Mouse (Mus musculus): ENCODE data around the gene Fmnl3. TPM values are rescaled to one million over a fixed set of nuclear protein-coding genes. Genes with fewer than 3 reads are reported as not detected.

The Fmnl3 gene
- total and polyA plus RNA-seq, 3 experiments: 0.04 to 0.06 TPM; not detected in 1

DNA sequence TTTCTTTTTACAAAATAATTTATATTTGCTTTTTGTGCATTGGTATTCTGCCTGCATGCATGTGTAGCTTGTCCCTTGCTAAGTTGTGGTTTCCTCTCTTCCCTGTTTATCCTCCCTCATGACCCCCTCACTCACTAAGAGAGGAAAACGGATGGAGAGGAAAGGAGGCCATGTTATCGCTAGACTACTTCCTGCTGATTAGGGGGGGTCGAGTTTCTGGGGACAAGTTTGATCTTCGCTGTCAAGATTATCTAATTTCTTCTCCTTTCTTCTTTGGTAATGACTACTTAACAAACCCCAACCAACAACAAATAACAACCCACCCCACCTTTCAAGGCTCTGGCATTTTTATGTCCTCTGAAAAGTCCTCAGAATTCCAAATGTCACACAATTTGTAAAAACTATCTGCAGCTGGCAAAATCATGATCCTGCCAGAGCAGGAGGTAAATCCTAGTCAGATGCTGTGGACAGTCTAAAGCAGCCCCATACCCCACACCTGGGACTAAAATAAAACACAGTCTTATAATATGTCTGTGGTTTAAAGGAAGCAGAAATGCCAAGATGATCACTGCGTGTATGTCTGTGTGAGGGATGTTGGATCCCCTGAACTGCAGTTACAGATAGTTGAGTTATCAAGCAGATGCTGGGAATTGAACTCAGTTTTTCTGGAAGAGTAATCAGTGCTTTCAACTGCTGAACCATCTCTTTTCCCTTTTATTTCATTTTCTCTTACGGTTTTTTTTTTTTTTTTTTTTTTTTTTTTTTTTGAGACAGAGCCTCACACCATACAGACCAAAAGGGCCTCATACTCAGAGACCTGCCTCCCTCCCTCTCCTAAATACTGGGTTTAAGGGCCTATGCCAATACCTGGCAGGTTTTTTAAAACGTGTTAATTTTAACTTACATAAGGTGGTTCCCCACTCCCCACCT, 20.5 kb upstream of the Fmnl3 start:
- Histone ChIP-seq H3K9ac (ENCODE audit: control insufficient read depth, low read depth, low read length, poor library complexity, severe bottlenecking) (peak overlapping the region; percentile 41), H3K9me3 (replicated peaks; ENCODE audit: insufficient read depth, low read length) (no peaks in the 10 kb centered on the region), H3K79me2 (ENCODE audit: control insufficient read depth, insufficient read depth, low read length, poor library complexity) (peaks cover 29% of the 10 kb centered on the region), H3K4me1 (ENCODE audit: control insufficient read depth in 1 of 2, insufficient read depth in 2 of 2, low read length in 2 of 2) (peaks cover 19 to 40% of the 10 kb centered on the region in 2 experiments), H3K27me3 (ENCODE audit: control insufficient read depth in 1 of 2, insufficient read depth in 2 of 2, low read length in 2 of 2) (no peaks in the 10 kb centered on the region), H3K4me3 (ENCODE audit: control insufficient read depth in 1 of 2, insufficient read depth in 1 of 2, low read depth in 2 of 2, low read length in 2 of 2) (peak overlapping the region; percentile 7 to 12; a peak in 3 of 4 replicates), H3K27ac (ENCODE audit: control insufficient read depth, low read depth, low read length) (peak overlapping the region; percentile 74), H3K36me3 (ENCODE audit: control insufficient read depth in 1 of 2, insufficient read depth in 2 of 2, low read length in 2 of 2) (peaks cover 0 to 42% of the 10 kb centered on the region in 2 experiments; a peak in 2 of 4 replicates)
- peak; percentile 65 for DNase-seq (ENCODE audit: low read depth, low spot score)
- TF ChIP-seq TAL1 (IDR thresholded peaks at IDR 0.05; ENCODE audit: low read length) (no peak), MXI1 (IDR thresholded peaks at IDR 0.05; ENCODE audit: low read depth, low read length) (no peak), CHD1 (IDR thresholded peaks at IDR 0.05; ENCODE audit: low read depth, low read length) (peak; percentile 56; the same call in 1 of the 2 replicates), CTCF (IDR thresholded peaks at IDR 0.05 in 2 of 3, conservative IDR thresholded peaks at IDR 0.05 in 1 of 3; ENCODE audit: control insufficient read depth in 1 of 3, insufficient read depth in 1 of 3, low read depth in 2 of 3, low read length in 3 of 3, poor library complexity in 1 of 3, severe bottlenecking in 1 of 3) (no peak), POLR2A (IDR thresholded peaks at IDR 0.05; ENCODE audit: control insufficient read depth in 1 of 2, insufficient read depth in 1 of 2, low read depth in 1 of 2, low read length in 2 of 2, poor library complexity in 1 of 2) (no peak), ETS1 (IDR thresholded peaks at IDR 0.05; ENCODE audit: low read depth, low read length) (peak; percentile 62), JUND (IDR thresholded peaks at IDR 0.05; ENCODE audit: low read depth, low read length) (0 out of 2 replicates have a peak, but pooled peaks have one; percentile 21), RCOR1 (IDR thresholded peaks at IDR 0.05; ENCODE audit: low read depth, low read length) (peak; percentile 27; the same call in 1 of the 2 replicates), TBP (IDR thresholded peaks at IDR 0.05; ENCODE audit: low read depth, low read length) (peak; percentile 41; the same call in 1 of the 2 replicates), SIN3A (IDR thresholded peaks at IDR 0.05; ENCODE audit: low read length) (peak; percentile 68; the same call in 1 of the 2 replicates), MYB (IDR thresholded peaks at IDR 0.05; ENCODE audit: low read depth, low read length) (no peak), MYC (IDR thresholded peaks at IDR 0.05; ENCODE audit: low read depth, low read length) (no peak), HCFC1 (IDR thresholded peaks at IDR 0.05; ENCODE audit: low read depth, low read length) (no peak), CHD2 (IDR thresholded peaks at IDR 0.05; ENCODE audit: low read length) (0 out of 2 replicates have a peak, but pooled peaks have one; percentile 28), TCF12 (IDR thresholded peaks at IDR 0.05; ENCODE audit: low read depth, low read length) (peak; percentile 26; the same call in 1 of the 2 replicates), USF1 (IDR thresholded peaks at IDR 0.05; ENCODE audit: low read depth, low read length) (no peak), RAD21 (IDR thresholded peaks at IDR 0.05; ENCODE audit: low read depth, low read length) (no peak), E2F4 (IDR thresholded peaks at IDR 0.05; ENCODE audit: borderline replicate concordance, low read depth, low read length) (no peak), USF2 (IDR thresholded peaks at IDR 0.05; ENCODE audit: borderline replicate concordance in 1 of 2, insufficient read depth in 1 of 2, low read depth in 1 of 2, low read length in 2 of 2) (no peak), BHLHE40 (IDR thresholded peaks at IDR 0.05; ENCODE audit: borderline replicate concordance, low read depth, low read length) (no peak), UBTF (IDR thresholded peaks at IDR 0.05; ENCODE audit: borderline replicate concordance, insufficient read depth, low read depth, low read length) (no peak), GATA1 (IDR thresholded peaks at IDR 0.05; ENCODE audit: low read depth, low read length) (peak; percentile 94), MAX (IDR thresholded peaks at IDR 0.05; ENCODE audit: low read length) (no peak), GABPA (IDR thresholded peaks at IDR 0.05; ENCODE audit: low read depth, low read length) (no peak), NELFE (IDR thresholded peaks at IDR 0.05; ENCODE audit: low read depth, low read length) (no peak; the same call in 1 of the 2 replicates), NRF1 (IDR thresholded peaks at IDR 0.05; ENCODE audit: insufficient read depth, low read depth, low read length, poor library complexity, severe bottlenecking) (no peak), KAT2A (conservative IDR thresholded peaks at IDR 0.05; ENCODE audit: low read depth, low read length) (no peak), SMC3 (IDR thresholded peaks at IDR 0.05; ENCODE audit: low read depth, low read length) (no peak), MAFK (IDR thresholded peaks at IDR 0.05; ENCODE audit: borderline replicate concordance, low read depth, low read length) (no peak; the same call in 1 of the 2 replicates), POLR2AphosphoS5 (IDR thresholded peaks at IDR 0.05; ENCODE audit: borderline replicate concordance, low read depth, low read length) (no peak), MEF2A (IDR thresholded peaks at IDR 0.05; ENCODE audit: extremely low read depth, insufficient replicate concordance, low read depth, low read length, poor library complexity, severe bottlenecking) (no peak), ZC3H11A (IDR thresholded peaks at IDR 0.05; ENCODE audit: low read depth, low read length) (no peak), EP300 (IDR thresholded peaks at IDR 0.05; ENCODE audit: low read depth in 1 of 2, low read length in 2 of 2) (peak; percentile 80 to 87), ZNF384 (IDR thresholded peaks at IDR 0.05; ENCODE audit: low read depth, low read length) (peak; percentile 80)
